Mouse (Mus musculus): Measurements from ENCODE around the gene Ccdc134.

Ccdc134 gene

DNA sequence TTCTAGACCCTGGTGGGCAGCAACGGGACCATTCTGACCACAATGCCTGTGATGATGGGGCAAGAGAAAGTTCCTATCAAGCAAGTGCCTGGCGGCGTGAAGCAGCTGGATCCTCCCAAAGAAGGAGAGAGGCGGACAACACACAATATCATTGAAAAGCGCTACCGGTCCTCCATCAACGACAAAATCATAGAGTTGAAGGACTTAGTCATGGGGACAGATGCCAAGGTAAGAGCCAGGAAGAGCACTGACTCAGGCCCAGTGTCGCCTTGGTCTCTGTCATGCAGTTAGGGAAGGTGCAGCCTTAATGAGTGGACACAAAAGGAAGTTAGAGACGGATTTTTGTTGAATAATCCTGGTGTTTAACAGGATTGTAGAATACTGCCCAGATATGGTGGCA is 47.4 kb downstream of the Ccdc134 start:
- no peak for DNase-seq

DNA sequence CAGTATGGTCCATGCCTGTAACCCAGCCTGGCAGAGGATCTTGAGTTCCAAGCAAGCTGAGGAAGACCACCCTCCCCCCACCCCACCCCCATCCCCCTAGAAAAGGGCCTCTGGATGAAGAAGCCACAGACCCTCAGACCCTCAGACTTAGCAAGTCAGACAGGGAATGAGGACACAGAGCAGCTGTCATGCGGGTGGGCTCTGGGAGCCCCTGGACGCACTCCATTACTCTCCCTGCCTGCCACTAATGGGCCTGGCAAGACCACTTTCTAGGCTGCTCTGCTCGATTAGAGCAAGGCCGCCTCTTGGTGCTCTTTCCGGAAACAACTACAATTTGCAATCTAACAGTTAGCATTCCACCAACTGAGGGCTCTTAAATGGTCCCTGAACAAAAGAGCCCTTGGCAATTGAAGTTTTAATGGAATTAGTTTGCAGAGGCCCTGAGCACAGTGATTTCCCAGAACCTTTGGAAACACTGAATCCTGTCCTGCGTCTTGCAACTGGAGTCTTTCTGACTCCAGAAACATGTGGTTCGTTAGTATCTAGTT is 50.1 kb downstream of the Ccdc134 start:
- no peak for DNase-seq

GRCm38 (mm10) chr15:82181131-82181530 is 53.4 kb downstream of the Ccdc134 start:
- no peak for DNase-seq

DNA sequence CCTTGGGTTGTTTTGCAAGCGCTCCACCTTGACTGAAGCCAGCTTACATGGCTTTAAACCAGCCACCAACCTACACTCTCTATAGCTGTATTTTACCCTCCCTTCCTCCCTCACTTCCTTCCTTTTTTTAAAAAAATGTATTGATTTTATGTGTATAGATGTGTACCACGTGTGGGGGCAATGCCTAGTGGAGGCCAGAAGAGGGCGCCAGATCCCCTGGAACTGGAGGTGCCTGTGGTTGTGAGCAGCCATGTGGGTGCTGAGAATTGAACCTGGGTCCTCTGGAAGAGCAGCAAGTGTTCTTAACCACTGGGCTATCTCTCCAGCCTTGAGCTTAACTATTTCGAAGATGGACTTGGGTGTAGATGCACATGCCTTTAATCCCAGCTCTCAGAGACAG is 54.6 kb downstream of the Ccdc134 start:
- DNase-seq = no peak

DNA sequence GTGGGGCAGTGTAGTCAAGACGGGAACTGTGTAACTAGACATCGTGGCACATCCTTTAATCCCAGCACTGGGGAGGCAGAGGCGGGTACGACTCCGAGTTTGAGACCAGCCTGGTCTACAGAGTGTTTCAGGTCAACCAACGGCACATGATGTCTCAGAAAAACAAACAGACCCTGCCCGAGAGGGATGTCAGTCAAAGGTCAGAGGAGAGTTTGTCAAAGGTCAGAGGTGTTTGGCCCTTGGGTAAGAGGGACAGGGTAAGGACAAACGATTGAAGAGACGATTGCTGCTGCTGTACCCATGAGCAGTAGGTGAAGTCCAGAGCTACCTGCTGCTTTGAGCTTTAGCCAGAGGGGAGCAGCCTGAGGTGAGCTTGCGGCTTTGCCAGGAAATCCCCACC is 55.9 kb downstream of the Ccdc134 start:
- DNase-seq = no peak

DNA sequence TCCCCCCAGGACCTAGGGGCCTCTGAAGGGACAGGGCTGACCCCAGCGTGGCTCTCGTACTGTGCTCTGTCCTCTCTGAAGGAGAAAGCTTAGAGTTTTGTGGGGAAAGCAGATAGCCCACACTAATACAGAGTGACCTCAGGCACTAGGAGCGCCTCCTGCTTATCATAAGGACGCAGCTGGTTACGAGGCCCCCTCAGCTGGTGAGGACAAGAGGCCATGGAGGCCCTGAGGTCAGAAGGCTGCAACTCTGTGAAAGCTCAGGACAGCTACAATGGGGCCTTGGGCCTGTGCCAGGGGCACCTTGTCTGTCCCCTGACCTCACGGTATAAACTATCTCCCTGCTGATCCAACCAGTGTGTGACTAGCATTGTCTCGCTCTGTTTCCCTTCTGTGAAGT is 56.5 kb downstream of the Ccdc134 start:
- DNase-seq = no peak

DNA sequence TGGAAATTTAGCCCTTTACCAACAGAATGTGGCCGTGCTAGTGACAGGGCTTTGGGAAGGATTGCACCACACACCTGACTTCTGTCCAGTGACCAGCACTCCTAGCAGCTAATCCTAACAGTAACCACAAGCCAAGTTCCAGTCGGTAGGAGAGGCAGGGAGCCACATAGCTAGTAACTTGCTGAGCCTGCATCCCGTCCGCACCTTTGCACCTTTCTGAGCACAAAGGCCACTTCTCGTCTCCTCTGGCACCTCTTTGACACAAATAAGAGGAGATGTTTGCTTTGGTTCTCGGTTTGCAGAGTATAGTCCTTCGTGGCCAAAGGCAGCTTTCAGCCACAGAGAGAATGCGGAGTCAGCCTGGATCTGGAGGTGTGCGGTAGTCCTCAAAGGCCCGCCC is 56.9 kb downstream of the Ccdc134 start:
- DNase-seq = no peak

DNA sequence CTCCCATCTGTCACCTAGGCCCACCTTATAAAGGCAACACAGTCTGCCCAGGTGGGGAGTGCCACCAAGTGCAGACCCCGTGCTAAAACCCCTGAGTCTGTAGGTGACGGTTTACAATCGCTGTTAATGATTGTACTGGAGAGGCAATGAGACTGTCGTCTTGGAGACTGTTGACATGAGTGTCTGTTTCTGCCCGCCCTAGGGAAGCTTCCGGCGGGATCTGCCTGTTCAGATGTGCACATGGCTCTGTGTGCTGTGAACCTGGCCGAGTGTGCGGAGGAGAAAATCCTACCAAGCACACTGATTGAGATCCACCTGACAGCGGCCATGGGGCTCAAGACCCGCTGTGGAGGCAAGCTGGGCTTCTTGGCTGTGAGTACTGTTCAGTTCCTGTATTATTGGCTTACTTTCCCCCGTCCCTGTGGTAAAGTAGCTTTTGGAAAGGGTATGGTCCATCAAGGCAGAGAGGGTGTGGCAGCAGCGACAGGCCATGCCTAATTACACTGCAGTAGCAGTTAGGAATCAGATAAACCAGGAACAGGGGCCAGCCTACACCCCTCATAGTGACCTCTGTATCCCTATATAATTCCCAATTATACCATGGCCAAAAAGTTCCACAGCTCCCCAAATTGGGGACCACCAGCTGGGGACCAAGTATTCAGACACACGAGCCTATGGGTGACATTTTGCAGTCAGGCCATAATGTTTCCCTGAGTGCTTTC is 57.5 kb downstream of the Ccdc134 start:
- DNase-seq = no peak

DNA sequence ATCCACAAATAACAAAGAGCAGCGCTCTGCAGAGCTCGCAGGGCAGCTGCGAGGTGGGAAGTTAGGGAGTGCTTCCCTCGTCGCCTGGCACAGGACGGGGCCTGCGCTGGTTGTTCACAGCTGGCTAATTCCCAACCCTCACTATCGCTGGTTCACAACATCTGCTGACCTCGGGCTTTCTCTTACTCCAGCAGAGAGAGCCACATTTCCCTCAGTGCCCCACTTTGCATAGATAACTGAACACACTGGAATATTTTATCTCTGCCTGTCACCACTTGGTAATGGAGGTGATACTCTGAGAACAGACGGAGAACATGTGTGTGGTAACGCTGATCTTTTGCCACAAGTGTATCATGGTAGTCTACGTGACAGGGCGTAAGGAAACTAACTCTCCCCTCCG is 58.4 kb downstream of the Ccdc134 start:
- no peak for DNase-seq

DNA sequence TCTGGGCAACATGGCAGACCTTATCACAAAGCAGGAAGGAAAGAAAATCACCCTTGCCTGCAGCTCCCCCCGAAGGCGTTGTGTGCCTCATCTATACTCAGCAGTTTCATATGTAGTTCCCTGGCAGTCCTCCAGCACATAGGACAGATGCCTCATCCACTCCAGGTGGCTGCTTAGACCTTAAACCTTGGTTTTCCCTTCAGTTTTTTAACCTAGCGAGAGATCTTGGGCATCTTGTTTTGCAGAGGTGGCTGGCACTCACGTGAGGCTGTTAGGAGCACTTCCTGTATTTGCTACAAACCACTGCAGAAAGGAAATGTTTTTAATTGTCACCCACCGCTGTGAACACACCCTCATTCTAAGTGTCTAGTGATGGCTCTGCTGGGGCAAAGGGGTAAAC is 59.2 kb downstream of the Ccdc134 start:
- DNase-seq = no peak

- DNase-seq = no peak
Observed at GRCm38 (mm10) chr15:82187401-82187800, 59.7 kb downstream of the Ccdc134 start.

DNA sequence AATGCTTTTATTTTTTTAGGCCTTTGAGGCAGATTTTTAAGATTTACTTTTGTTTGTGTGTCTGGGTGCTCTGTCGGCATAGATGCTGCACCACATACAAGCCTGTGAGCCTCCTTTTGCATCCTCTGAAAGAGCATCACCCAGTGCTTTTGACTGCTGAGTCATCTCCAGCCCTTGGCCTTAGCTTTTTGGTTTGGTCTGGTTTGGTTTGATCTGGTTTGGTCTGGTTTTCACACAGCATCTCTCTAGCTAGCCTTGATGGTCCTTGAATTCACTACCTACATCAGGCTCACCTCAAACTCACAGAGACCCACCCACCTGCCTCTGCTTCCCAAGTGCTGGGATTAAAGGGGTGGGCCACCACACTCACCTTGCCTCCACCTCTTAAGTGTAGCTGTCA is 60.2 kb downstream of the Ccdc134 start:
- no peak for DNase-seq

- DNase-seq = peak; percentile 39 to 52
Observed at GRCm38 (mm10) chr15:82188481-82189240, 60.9 kb downstream of the Ccdc134 start.
